Mouse (Mus musculus) embryonic fibroblast, embryonic 13.5 days (primary cell): ENCODE data around the gene 6430571L13Rik. TPM values are rescaled to one million over a fixed set of nuclear protein-coding genes. Genes with fewer than 3 reads are reported as not detected.

Experiments
- H3K27ac ChIP-seq: 2 replicates; pipeline ENCODE4 v1.5.1; 2012; ENCODE audit warnings: low read length, control low read depth, inconsistent platforms; ENCODE audit not compliant: insufficient read depth
- H3K4me1 ChIP-seq: 2 replicates; pipeline ENCODE4 v1.6.1; 2011; ENCODE audit warnings: low read length; ENCODE audit not compliant: control insufficient read depth, insufficient read depth
- H3K4me3 ChIP-seq: 2 replicates; pipeline ENCODE4 v1.5.1; 2011; ENCODE audit warnings: mild to moderate bottlenecking, control low read depth, low read length; ENCODE audit not compliant: insufficient read depth
- CTCF ChIP-seq: IDR thresholded peaks from 2 replicates; pipeline ENCODE4 v1.5.1; 2011; ENCODE audit warnings: mild to moderate bottlenecking, control low read depth, low read length, moderate library complexity, borderline replicate concordance; ENCODE audit not compliant: insufficient read depth
- POLR2A ChIP-seq: IDR thresholded peaks from 2 replicates; pipeline ENCODE4 v1.6.1; 2011; ENCODE audit warnings: low read depth, mild to moderate bottlenecking, control low read depth, low read length, moderate library complexity
- polyA plus RNA-seq: library from polyadenylated mRNA; stranded (reverse); fragments of >200 nt; gene quantifications from 2 replicates; pipeline ENCODE4 v1.2.4, GENCODE M21; 2011; ENCODE audit warnings: low read depth; ENCODE audit not compliant: missing spikeins, insufficient read length

Gene 6430571L13Rik
- polyA plus RNA-seq, 1 experiment, result not detected

- TF ChIP-seq CTCF (peak; percentile 42; the same call in 1 of the 2 replicates), POLR2A (no peak)
- H3K4me1 ChIP-seq, result no peaks in the 10 kb centered on the region
- H3K4me3 ChIP-seq, result no peak overlapping the region
- H3K27ac ChIP-seq, result no peak overlapping the region
These were observed 46.3 kb downstream of the 6430571L13Rik start for GRCm38 (mm10) chr9:107386722-107387121.

GRCm38 (mm10) chr9:107387708-107388107, 47.3 kb downstream of the 6430571L13Rik start:
- Histone ChIP-seq H3K4me1 (no peaks in the 10 kb centered on the region), H3K4me3 (no peak overlapping the region), H3K27ac (no peak overlapping the region)
- TF ChIP-seq POLR2A (no peak), CTCF (no peak)

GRCm38 (mm10) chr9:107388263-107388662, 47.9 kb downstream of the 6430571L13Rik start:
- H3K27ac ChIP-seq, result no peak overlapping the region
- H3K4me3 ChIP-seq, result no peak overlapping the region
- H3K4me1 ChIP-seq, result no peaks in the 10 kb centered on the region
- TF ChIP-seq POLR2A (no peak), CTCF (no peak)

- H3K27ac ChIP-seq, result no peak overlapping the region
- TF ChIP-seq POLR2A, result no peak
- no peak for TF ChIP-seq CTCF
- no peaks in the 10 kb centered on the region for H3K4me1 ChIP-seq
- H3K4me3 ChIP-seq, result no peak overlapping the region
These were observed 56.0 kb downstream of the 6430571L13Rik start for GRCm38 (mm10) chr9:107396397-107396796.

- Histone ChIP-seq H3K4me3 (no peak overlapping the region), H3K4me1 (no peaks in the 10 kb centered on the region), H3K27ac (no peak overlapping the region)
- no peak for TF ChIP-seq POLR2A
- no peak for TF ChIP-seq CTCF
These were observed 58.6 kb downstream of the 6430571L13Rik start for GRCm38 (mm10) chr9:107398968-107399367.

GRCm38 (mm10) chr9:107399491-107399971, 59.1 kb downstream of the 6430571L13Rik start, which contains the start of gene Cacna2d2:
Cacna2d2 (plus strand) TSS chr9:107399612.
- Histone ChIP-seq H3K4me1 (no peaks in the 10 kb centered on the region), H3K4me3 (peak within 1 kb of the TSS; percentile 16; the same call in 1 of the 2 replicates), H3K27ac (no peak within 1 kb of the TSS)
- TF ChIP-seq CTCF (no peak), POLR2A (no peak)

GRCm38 (mm10) chr9:107400060-107400511, 59.7 kb downstream of the 6430571L13Rik start:
- H3K4me1 ChIP-seq, result no peaks in the 10 kb centered on the region
- H3K27ac ChIP-seq, result no peak overlapping the region
- TF ChIP-seq POLR2A (no peak), CTCF (no peak)
- H3K4me3 ChIP-seq, result peak overlapping the region; percentile 16; the same call in 1 of the 2 replicates

GRCm38 (mm10) chr9:107400666-107401285, 60.4 kb downstream of the 6430571L13Rik start:
- Histone ChIP-seq H3K27ac (no peak overlapping the region), H3K4me1 (no peaks in the 10 kb centered on the region), H3K4me3 (no peak overlapping the region)
- no peak for TF ChIP-seq POLR2A
- no peak for TF ChIP-seq CTCF

Other genes with a start within 250 kb of the 6430571L13Rik start
- gene Dock3, start 108.7 kb upstream of the 6430571L13Rik start, polyA plus RNA-seq, result 0.12 and 0.18 TPM in 2 replicates
- gene Mapkapk3, start 50.7 kb upstream of the 6430571L13Rik start, polyA plus RNA-seq, result 17.5 and 28.2 TPM in 2 replicates
- 6.4 and 8.5 TPM in 2 replicates for gene Cish, start 44.6 kb upstream of the 6430571L13Rik start, polyA plus RNA-seq
- 10.4 and 14.0 TPM in 2 replicates for gene Hemk1, start 2.3 kb upstream of the 6430571L13Rik start, polyA plus RNA-seq
- gene Cacna2d2, start 59.0 kb downstream of the 6430571L13Rik start, polyA plus RNA-seq, result not detected in 2 replicates
- gene Tmem115, start 193.3 kb downstream of the 6430571L13Rik start, polyA plus RNA-seq, result 21.4 and 26.1 TPM in 2 replicates
- gene Cyb561d2, start 201.6 kb downstream of the 6430571L13Rik start, polyA plus RNA-seq, result 14.4 and 18.3 TPM in 2 replicates
- gene Nprl2, start 201.6 kb downstream of the 6430571L13Rik start, polyA plus RNA-seq, result 16.7 and 18.9 TPM in 2 replicates
- 0.79 TPM in 1 of 2 replicates, not detected in the other for gene Zmynd10, start 206.7 kb downstream of the 6430571L13Rik start, polyA plus RNA-seq
- gene Rassf1, start 211.0 kb downstream of the 6430571L13Rik start, polyA plus RNA-seq, result 72.6 and 86.5 TPM in 2 replicates
- 14.5 and 15.6 TPM in 2 replicates for gene Tusc2, start 222.7 kb downstream of the 6430571L13Rik start, polyA plus RNA-seq
- 28.0 and 34.4 TPM in 2 replicates for gene Hyal2, start 227.3 kb downstream of the 6430571L13Rik start, polyA plus RNA-seq
- gene Hyal1, start 236.3 kb downstream of the 6430571L13Rik start, polyA plus RNA-seq, result 13.9 and 15.6 TPM in 2 replicates
- 11.3 and 15.4 TPM in 2 replicates for gene Naa80, start 238.3 kb downstream of the 6430571L13Rik start, polyA plus RNA-seq
- 0.40 and 0.76 TPM in 2 replicates for gene Hyal3, start 240.2 kb downstream of the 6430571L13Rik start, polyA plus RNA-seq
- gene Ifrd2, start 247.0 kb downstream of the 6430571L13Rik start, polyA plus RNA-seq, result 31.1 and 31.5 TPM in 2 replicates